Mouse (Mus musculus) embryonic facial prominence, embryonic 10.5 days (tissue): ENCODE data around the gene Tenm2. TPM values are rescaled to one million over a fixed set of nuclear protein-coding genes. Genes with fewer than 3 reads are reported as not detected.

Experiments
- DNase-seq: peaks from one replicate; pipeline ENCODE4 v3.0.0-alpha.2; 2017; ENCODE audit warnings: low spot score
- H3K27ac ChIP-seq: fragments of 300-500 bp; sonication (generic); replicated peaks from 2 replicates; pipeline ENCODE4 v1.5.1; 2016; ENCODE audit warnings: mild to moderate bottlenecking
- H3K27me3 ChIP-seq: fragments of 300-500 bp; sonication (generic); replicated peaks from 2 replicates; pipeline ENCODE4 v1.6.1; 2016; ENCODE audit warnings: low read depth, mild to moderate bottlenecking; ENCODE audit not compliant: poor library complexity, severe bottlenecking
- H3K36me3 ChIP-seq: fragments of 300-500 bp; sonication (generic); replicated peaks from 2 replicates; pipeline ENCODE4 v1.6.1; 2016; ENCODE audit warnings: mild to moderate bottlenecking, moderate library complexity
- H3K4me1 ChIP-seq: fragments of 300-500 bp; sonication (generic); 2 replicates; pipeline ENCODE4 v1.6.1; 2016
- H3K4me3 ChIP-seq: fragments of 300-500 bp; sonication (generic); 2 replicates; pipeline ENCODE4 v1.5.1; 2016; ENCODE audit warnings: mild to moderate bottlenecking, moderate library complexity
- H3K9me3 ChIP-seq: fragments of 300-500 bp; sonication (generic); 2 replicates; pipeline ENCODE4 v1.6.1; 2016; ENCODE audit warnings: mild to moderate bottlenecking
- WGBS: fragments of 180-500 bp; shearing (Covaris S2); methylation state at CpG from one replicate; pipeline ENCODE4 v1.1.7; 2016; 5-methylcytosine and 5-hydroxymethylcytosine counted together
- polyA plus RNA-seq: library from polyadenylated mRNA; unstranded; fragments of >200 nt; fragmentation: Nextera tagmentation; extraction: Ambion mirVana; gene quantifications from 2 replicates; pipeline ENCODE4 v1.2.1, GENCODE M21; 2016

The Tenm2 gene
- polyA plus RNA-seq, 1 experiment from 2014 or later, result 1.8 TPM

DNA sequence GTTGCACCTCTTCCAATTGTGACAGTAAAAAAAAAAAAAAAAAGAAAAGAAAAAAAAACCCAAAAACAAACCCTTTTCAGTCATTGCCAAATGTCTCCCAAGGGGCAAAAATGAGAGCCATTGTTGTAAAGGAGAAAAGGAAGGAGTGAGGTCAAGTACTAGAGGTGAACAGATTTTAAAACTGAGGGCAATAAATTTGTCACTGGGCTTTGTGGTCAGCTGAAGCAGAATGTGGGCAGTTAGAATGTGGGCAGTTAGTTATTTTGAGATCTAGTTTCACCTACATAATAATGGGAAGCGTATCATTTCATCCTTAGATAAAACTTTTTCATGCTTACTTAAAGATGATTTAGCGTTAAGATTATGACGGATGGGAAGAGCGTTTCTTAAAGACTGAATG is 1016.2 kb downstream of the Tenm2 start:
- no peak for DNase-seq
- Histone ChIP-seq H3K4me1 (peaks cover 15% of the 10 kb centered on the region), H3K9me3 (no peaks in the 10 kb centered on the region), H3K27me3 (peaks cover 9% of the 10 kb centered on the region; the same call in 1 of the 2 replicates), H3K36me3 (no peaks in the 10 kb centered on the region), H3K4me3 (no peak overlapping the region), H3K27ac (no peak overlapping the region)
- WGBS, result 82% methylated on average over 4 of the region's 4 CpGs

DNA sequence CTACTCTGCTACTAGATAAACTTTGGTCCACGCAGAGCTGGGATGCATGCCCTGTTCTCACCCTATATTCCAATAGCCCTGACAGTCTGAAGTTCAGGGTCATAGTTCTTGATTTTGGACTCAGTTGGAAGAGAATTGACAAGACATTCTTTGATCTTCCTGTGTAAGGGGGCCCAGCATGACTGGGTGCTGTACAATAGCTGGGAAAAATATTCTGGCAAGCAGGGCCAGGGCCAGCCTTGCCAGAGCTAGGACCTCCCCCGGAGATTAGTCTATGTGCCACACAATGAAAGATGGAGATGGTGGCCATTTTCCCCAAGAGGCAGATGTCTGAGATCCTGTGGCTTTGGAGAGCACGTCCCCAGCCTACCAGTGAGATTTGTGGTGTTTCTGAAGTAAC is 1021.2 kb downstream of the Tenm2 start:
- Histone ChIP-seq H3K9me3 (no peaks in the 10 kb centered on the region), H3K27me3 (no peaks in the 10 kb centered on the region), H3K36me3 (no peaks in the 10 kb centered on the region), H3K27ac (no peak overlapping the region), H3K4me1 (no peaks in the 10 kb centered on the region), H3K4me3 (no peak overlapping the region)
- DNase-seq, result no peak
- 90% methylated on average over 3 of the region's 3 CpGs for WGBS

GRCm38 (mm10) chr11:36204381-36204780 is 1031.4 kb downstream of the Tenm2 start:
- 73% methylated on average over 6 of the region's 6 CpGs for WGBS
- DNase-seq, result no peak
- Histone ChIP-seq H3K27ac (no peak overlapping the region), H3K36me3 (no peaks in the 10 kb centered on the region), H3K9me3 (no peaks in the 10 kb centered on the region), H3K4me3 (no peak overlapping the region), H3K27me3 (no peaks in the 10 kb centered on the region), H3K4me1 (no peaks in the 10 kb centered on the region)

GRCm38 (mm10) chr11:36203896-36204295 is 1031.9 kb downstream of the Tenm2 start:
- 80% methylated on average over 1 of the region's 1 CpGs for WGBS
- H3K9me3 ChIP-seq, result no peaks in the 10 kb centered on the region
- H3K27ac ChIP-seq, result no peak overlapping the region
- no peak overlapping the region for H3K4me3 ChIP-seq
- no peaks in the 10 kb centered on the region for H3K27me3 ChIP-seq
- no peaks in the 10 kb centered on the region for H3K4me1 ChIP-seq
- H3K36me3 ChIP-seq, result no peaks in the 10 kb centered on the region
- DNase-seq, result no peak

GRCm38 (mm10) chr11:36194348-36194747 is 1041.4 kb downstream of the Tenm2 start:
- H3K27me3 ChIP-seq, result no peaks in the 10 kb centered on the region
- H3K4me1 ChIP-seq, result no peaks in the 10 kb centered on the region
- WGBS, result 83% methylated on average over 2 of the region's 2 CpGs
- H3K27ac ChIP-seq, result no peak overlapping the region
- no peak for DNase-seq
- H3K4me3 ChIP-seq, result no peak overlapping the region
- H3K9me3 ChIP-seq, result no peaks in the 10 kb centered on the region
- no peaks in the 10 kb centered on the region for H3K36me3 ChIP-seq

DNA sequence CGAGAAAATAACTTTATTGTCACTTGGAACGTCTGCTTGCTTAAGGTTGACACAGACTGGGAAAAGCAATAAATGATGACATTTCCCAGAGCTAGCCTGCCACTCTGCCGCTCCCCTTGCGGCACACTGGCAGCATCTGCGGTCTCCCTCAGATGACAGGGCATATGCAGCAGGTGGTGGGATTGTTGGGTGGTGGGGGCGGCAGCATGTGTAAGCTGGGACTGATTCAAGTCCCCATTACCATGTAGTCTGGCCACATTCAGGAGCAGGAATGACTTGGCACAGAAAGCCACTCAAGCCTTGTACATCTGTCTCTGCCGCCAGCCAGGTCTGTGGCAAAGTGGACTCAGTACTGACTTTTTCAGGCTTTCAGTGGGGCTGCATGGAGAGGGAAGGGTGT is 1059.7 kb downstream of the Tenm2 start:
- no peak overlapping the region for H3K4me3 ChIP-seq
- no peak overlapping the region for H3K27ac ChIP-seq
- no peaks in the 10 kb centered on the region for H3K4me1 ChIP-seq
- DNase-seq, result no peak
- no peaks in the 10 kb centered on the region for H3K9me3 ChIP-seq
- no peaks in the 10 kb centered on the region for H3K36me3 ChIP-seq
- H3K27me3 ChIP-seq, result no peaks in the 10 kb centered on the region
- WGBS, result 90% methylated on average over 7 of the region's 7 CpGs

GRCm38 (mm10) chr11:36173076-36173690 is 1062.6 kb downstream of the Tenm2 start:
- H3K27me3 ChIP-seq, result no peaks in the 10 kb centered on the region
- H3K9me3 ChIP-seq, result no peaks in the 10 kb centered on the region
- no peak for DNase-seq
- no peaks in the 10 kb centered on the region for H3K36me3 ChIP-seq
- H3K27ac ChIP-seq, result no peak overlapping the region
- no peak overlapping the region for H3K4me3 ChIP-seq
- WGBS, result 84% methylated on average over 11 of the region's 11 CpGs
- H3K4me1 ChIP-seq, result no peaks in the 10 kb centered on the region

DNA sequence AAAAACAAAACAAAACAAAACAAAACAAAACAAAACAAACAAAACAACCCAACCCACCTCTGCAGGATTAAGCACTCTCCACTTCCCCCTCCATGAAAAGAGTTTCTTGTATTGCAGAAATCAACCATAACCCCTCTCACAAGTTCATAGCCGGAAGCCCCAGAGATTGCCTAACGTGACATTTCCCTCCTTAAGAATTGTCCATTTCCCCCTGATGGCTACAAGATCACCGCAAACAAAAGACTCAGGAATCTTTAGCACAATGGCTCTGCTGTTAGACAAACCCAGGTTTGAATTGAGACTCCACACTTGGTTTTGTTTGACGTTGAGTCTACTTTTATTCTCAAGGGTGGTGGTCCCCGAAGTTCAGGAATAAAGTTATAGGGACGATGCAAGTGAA is 1063.2 kb downstream of the Tenm2 start:
- no peak overlapping the region for H3K4me3 ChIP-seq
- no peak overlapping the region for H3K27ac ChIP-seq
- H3K27me3 ChIP-seq, result no peaks in the 10 kb centered on the region
- no peaks in the 10 kb centered on the region for H3K36me3 ChIP-seq
- H3K9me3 ChIP-seq, result no peaks in the 10 kb centered on the region
- DNase-seq, result no peak
- no peaks in the 10 kb centered on the region for H3K4me1 ChIP-seq
- 76% methylated on average over 6 of the region's 6 CpGs for WGBS

- Histone ChIP-seq H3K9me3 (no peaks in the 10 kb centered on the region), H3K27me3 (no peaks in the 10 kb centered on the region), H3K36me3 (no peaks in the 10 kb centered on the region), H3K27ac (no peak overlapping the region), H3K4me3 (no peak overlapping the region), H3K4me1 (no peaks in the 10 kb centered on the region)
- DNase-seq, result no peak
- WGBS, result 88% methylated on average over 7 of the region's 7 CpGs
These were observed 1063.8 kb downstream of the Tenm2 start for GRCm38 (mm10) chr11:36171991-36172390.

GRCm38 (mm10) chr11:36171221-36171620 is 1064.5 kb downstream of the Tenm2 start:
- Histone ChIP-seq H3K4me3 (no peak overlapping the region), H3K4me1 (no peaks in the 10 kb centered on the region), H3K9me3 (no peaks in the 10 kb centered on the region), H3K27me3 (no peaks in the 10 kb centered on the region), H3K36me3 (no peaks in the 10 kb centered on the region), H3K27ac (no peak overlapping the region)
- no peak for DNase-seq
- WGBS, result 93% methylated on average over 12 of the region's 12 CpGs

DNA sequence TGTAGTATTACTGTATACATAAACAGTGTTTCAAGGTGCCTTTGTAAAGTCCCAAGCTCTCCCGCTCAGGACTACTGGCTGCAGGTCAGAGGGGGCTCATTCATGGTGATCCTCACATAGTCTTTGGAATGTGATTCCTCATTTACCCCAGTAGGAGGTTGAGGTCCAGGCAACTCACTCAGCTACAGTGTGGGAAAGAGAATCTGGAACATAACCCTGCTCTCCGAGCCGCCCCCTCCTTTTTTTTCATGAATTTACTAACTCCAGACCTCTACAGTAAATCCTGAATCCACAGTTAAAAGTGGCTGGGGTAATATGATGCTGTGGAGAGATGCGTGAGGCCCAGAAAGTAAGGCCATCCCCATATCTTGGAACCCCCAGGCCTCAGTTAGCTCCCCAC is 1066.0 kb downstream of the Tenm2 start:
- DNase-seq, result no peak

GRCm38 (mm10) chr11:36168921-36169537 is 1066.7 kb downstream of the Tenm2 start:
- no peak for DNase-seq
- no peak overlapping the region for H3K27ac ChIP-seq
- no peaks in the 10 kb centered on the region for H3K27me3 ChIP-seq
- no peaks in the 10 kb centered on the region for H3K9me3 ChIP-seq
- no peaks in the 10 kb centered on the region for H3K36me3 ChIP-seq
- H3K4me1 ChIP-seq, result no peaks in the 10 kb centered on the region
- H3K4me3 ChIP-seq, result no peak overlapping the region
- WGBS, result 91% methylated on average over 6 of the region's 6 CpGs

More for the DNA sequence above, 1066.0 kb downstream of the Tenm2 start:
- H3K9me3 ChIP-seq, result no peaks in the 10 kb centered on the region
- 74% methylated on average over 4 of the region's 4 CpGs for WGBS
- H3K36me3 ChIP-seq, result no peaks in the 10 kb centered on the region
- no peaks in the 10 kb centered on the region for H3K4me1 ChIP-seq
- no peaks in the 10 kb centered on the region for H3K27me3 ChIP-seq
- H3K4me3 ChIP-seq, result no peak overlapping the region
- no peak overlapping the region for H3K27ac ChIP-seq

GRCm38 (mm10) chr11:36167766-36168318 is 1067.9 kb downstream of the Tenm2 start:
- no peak for DNase-seq
- H3K9me3 ChIP-seq, result no peaks in the 10 kb centered on the region
- WGBS, result 89% methylated on average over 10 of the region's 10 CpGs
- H3K27ac ChIP-seq, result no peak overlapping the region
- no peaks in the 10 kb centered on the region for H3K27me3 ChIP-seq
- no peaks in the 10 kb centered on the region for H3K36me3 ChIP-seq
- H3K4me1 ChIP-seq, result no peaks in the 10 kb centered on the region
- no peak overlapping the region for H3K4me3 ChIP-seq
